Mouse (Mus musculus) MEL (cell line): Measurements from ENCODE around the gene Mogat2.

Experiments used
- BHLHE40 ChIP-seq: IDR thresholded peaks from 2 replicates; pipeline ENCODE4 v1.6.1; 2012; ENCODE audit warnings: low read depth, mild to moderate bottlenecking, inconsistent platforms, low read length, improper control_type of control experiment, borderline replicate concordance
- CTCF ChIP-seq, 3 experiments: IDR thresholded peaks in 2 of 3; conservative IDR thresholded peaks in 1 of 3; 2 replicates each; pipeline ENCODE4 v1.5.1; 2011 to 2012; ENCODE audit warnings: low read length in 3 of 3, low read depth in 2 of 3, mild to moderate bottlenecking in 2 of 3, improper control_type of control experiment in 1 of 3, inconsistent platforms in 1 of 3, mixed read lengths in 1 of 3, moderate library complexity in 1 of 3; ENCODE audit not compliant: control insufficient read depth in 1 of 3, insufficient read depth in 1 of 3, poor library complexity in 1 of 3, severe bottlenecking in 1 of 3
- EP300 ChIP-seq, 2 experiments: IDR thresholded peaks; 2 replicates each; pipeline ENCODE4 v1.6.1; 2011; ENCODE audit warnings: improper control_type of control experiment in 2 of 2, low read length in 2 of 2, low read depth in 1 of 2, mild to moderate bottlenecking in 1 of 2
- MAZ ChIP-seq: IDR thresholded peaks from 2 replicates; pipeline ENCODE4 v1.6.1; 2012; ENCODE audit warnings: low read depth, mild to moderate bottlenecking, inconsistent platforms, low read length, improper control_type of control experiment
- MXI1 ChIP-seq: IDR thresholded peaks from 2 replicates; pipeline ENCODE4 v1.6.1; 2011; ENCODE audit warnings: mild to moderate bottlenecking, low read depth, low read length, improper control_type of control experiment
- POLR2AphosphoS2 ChIP-seq: IDR thresholded peaks from 2 replicates; pipeline ENCODE4 v1.6.1; 2011; ENCODE audit warnings: low read length, improper control_type of control experiment
- RCOR1 ChIP-seq: IDR thresholded peaks from 2 replicates; pipeline ENCODE4 v1.6.1; 2012; ENCODE audit warnings: low read depth, mild to moderate bottlenecking, inconsistent platforms, low read length, improper control_type of control experiment

DNA sequence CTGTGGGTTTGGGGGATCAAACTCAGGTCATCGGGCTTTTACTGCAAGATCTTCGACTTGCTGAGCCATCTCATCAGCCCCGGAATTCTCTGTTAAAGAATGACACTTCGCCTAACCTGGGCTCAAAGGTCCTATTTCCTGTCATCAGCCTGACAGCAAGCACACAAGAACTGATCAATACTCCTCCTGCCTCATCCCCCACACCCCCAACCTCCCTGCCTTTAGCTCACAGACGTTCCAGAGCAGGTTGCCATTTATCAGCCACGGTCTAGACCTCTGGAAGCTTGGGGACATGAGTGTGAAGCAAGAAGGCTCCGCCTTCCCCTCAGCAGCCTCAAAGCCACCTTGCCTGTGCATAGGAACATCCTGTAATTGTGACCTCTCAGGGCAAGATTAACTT is 32.1 kb downstream of the Mogat2 start:
- no peak for TF ChIP-seq MXI1
- no peak for TF ChIP-seq POLR2AphosphoS2
- no peak for TF ChIP-seq EP300 (IDR thresholded peaks at IDR 0.05; ENCODE audit: low read depth in 1 of 2, low read length in 2 of 2)
- no peak for TF ChIP-seq RCOR1
- no peak for TF ChIP-seq CTCF (IDR thresholded peaks at IDR 0.05 in 2 of 3, conservative IDR thresholded peaks at IDR 0.05 in 1 of 3; ENCODE audit: control insufficient read depth in 1 of 3, insufficient read depth in 1 of 3, low read depth in 2 of 3, low read length in 3 of 3, poor library complexity in 1 of 3, severe bottlenecking in 1 of 3)
- no peak for TF ChIP-seq BHLHE40
- no peak for TF ChIP-seq MAZ
